Mouse (Mus musculus) monocyte, adult 2 months (primary cell): ENCODE measurements at regions not wholly inside any gene's neighbourhood (a gene's known extent, or its start where the extent isn't known, plus 50 kb on each side); places are given as distances from the start of the nearest gene placed in this dataset.

Experiments
- DNase-seq, 2 experiments: peaks; one replicate each; pipeline ENCODE4 v3.0.0; 2022; ENCODE audit warnings: low spot score in 2 of 2, low read depth in 1 of 2

DNA sequence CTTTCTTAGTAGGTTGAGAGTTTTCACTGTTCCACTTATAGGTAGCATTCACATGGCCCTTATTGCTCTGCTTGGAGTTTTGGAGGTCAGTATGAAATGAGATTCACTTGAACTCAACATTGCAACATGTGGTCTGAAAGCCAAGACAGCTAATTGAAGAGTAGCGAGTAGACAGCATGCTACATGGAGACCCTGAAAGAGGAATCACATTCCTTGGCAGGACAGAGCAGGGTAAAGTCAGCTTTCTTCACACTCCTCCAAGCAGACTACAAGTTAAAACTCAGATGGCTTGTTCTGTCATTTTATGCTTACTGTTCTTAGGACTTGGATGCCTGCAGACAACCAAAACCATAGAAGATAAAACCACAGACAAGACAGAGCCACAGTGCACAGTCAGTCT, 91.1 kb upstream of the Rnd3 start:
- no peak for DNase-seq

DNA sequence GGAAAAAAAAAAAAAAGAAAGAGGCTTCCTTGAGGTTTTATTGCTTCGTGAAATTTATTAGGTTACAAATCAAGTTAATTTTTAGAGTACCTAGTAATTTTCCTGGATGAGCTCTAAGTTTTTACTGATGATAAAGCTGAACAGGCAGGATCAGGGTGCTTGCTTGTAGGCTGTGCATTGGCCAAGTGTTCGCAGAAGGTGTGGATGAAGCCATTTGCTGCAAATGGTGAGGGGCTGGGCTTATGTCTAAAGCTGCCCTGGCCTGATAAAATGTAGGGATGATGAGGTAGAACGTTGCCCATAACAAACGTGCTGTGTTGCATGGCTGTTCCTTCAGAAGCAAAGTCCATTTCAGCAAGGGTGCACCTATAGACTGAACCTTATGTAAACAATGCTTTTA, 90.1 kb upstream of the Rnd3 start:
- DNase-seq = no peak

DNA sequence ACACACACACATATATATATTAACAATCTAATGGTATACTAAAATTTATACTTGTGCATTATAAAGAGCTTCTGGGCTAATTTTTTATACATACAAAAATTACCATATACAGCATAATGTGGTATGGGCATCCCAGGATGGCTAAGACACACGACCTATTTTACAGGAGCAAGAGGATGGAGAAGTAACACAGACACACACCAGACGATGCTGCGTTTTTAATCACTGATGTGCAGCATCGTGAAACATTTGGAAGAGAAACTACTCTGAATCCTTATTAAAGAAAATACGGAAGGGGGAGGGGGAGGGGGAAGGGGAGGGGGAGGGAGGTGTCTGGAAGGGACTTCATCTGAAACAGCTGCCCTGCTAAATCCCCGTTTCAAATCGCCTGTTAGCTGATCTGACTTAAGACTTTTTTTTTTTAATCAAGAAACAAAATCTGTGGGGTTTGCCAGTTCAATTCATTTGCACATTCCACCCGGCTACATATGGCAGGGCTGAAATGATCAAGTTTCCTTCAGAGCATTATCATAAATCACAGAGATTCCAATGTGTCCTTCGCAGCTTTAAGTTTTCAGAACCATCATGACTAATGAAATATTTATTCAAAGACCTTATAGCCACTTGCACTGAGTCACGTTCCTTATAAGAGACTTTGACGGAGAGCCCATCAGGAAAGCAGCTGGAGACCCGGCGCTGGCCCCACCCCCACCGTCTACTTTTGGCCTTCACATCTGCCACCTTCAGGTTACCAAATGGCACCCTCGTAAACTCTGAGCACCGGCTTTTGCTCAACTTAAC, 89.4 kb upstream of the Rnd3 start:
- no peak for DNase-seq

DNA sequence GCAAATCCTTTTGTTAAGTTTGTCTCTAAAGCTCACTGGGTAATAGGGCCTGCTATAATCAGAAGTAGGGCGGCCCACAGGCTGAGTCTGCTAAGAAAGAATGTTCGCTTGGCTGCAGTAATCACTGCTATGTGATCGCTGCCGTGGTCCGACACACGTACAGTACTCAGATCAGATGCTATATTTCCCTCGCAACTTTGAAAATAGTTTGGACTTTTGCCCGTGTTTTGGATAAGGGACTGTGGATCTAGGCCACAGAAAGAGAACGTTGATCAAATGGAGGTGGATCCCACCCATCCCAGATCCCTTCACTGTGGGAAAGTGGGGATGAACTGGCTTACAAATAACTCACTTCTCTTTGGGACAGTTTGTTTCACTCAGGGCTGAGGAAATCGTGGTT, 88.5 kb upstream of the Rnd3 start:
- no peak for DNase-seq

- DNase-seq = no peak
Measured at GRCm38 (mm10) chr2:51236852-51237251, 87.9 kb upstream of the Rnd3 start.

DNA sequence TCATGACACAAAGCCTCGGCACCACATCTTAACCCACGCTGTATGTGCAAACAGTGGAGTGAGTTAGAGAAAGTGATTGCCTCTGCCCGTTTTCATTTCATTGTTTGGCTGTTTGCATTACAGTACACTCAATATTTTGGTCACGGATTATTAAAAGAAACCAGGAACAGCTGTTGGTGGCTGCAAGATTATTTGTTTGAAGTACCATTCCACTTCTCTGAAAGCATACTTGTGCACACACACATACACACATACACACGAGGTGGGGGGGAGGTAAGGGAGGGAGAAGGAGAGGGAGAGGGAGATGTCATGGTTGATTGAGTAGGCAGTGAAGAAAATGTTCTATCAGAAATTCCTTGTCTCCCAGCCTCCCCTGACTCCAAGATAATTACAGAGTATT, 85.5 kb upstream of the Rnd3 start:
- no peak for DNase-seq

DNA sequence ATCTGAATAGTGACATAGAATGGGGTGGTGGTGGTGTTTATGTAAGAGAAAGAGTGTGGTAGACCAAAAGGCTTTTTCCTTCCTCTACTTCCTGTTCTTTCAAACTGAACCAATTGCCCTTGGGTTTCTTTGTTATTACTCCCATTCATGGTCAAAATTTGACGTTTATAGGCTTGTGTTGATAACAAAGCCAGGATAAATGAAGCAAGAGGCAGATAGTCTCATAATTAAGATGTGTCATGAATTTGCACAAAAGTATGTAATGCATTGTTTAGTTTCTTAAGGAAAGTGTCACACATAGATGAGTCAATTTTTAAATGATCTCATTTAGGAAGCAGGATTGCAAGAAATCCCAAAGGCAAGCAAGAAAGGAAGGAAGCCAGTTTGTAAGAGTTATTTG, 73.9 kb upstream of the Rnd3 start:
- no peak for DNase-seq

- no peak for DNase-seq
Measured at GRCm38 (mm10) chr2:51219714-51220113, 70.8 kb upstream of the Rnd3 start.

DNA sequence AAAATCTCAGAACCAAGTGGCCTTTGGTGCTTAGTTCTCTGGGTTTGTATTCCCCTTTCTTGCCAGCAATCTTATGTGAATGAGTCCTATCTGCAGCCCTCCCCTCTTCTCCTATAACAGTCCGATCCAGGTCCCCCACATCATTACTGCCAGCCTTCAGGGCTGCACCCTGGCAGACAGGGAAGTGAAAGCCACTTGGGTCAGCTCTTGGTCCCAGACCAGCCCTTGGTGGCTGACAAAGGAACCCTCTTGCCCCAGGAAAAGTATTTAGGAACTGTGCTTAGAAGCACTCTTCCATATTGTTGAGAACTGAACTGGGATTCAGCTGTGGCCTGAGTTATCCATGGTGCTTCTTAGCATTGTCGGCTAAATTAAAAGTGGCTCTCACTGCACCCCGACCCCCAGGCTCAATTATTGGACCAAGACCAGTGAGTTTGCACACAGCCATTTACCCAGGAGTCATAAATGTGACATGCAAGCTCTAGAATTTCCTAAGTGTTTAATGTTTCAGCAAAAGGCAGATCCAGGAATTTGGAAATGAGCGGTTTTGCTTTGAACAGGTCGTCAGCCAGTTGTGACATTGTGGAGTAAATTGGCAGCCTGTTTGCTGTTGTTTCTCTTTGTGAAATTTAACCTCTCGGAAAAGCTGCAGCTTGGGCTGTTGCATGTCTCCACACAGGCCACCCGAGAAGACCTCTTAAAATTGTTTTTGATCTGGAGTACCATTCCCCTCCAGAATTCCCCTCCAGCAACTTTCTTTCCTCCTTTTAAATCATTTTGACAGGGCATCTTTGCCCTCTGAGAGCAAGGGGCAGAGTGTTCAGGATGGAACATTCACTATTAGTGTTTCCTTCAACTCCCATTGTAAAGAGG, 58.5 kb upstream of the Rnd3 start:
- DNase-seq = no peak

- DNase-seq = no peak
Measured at GRCm38 (mm10) chr2:51206332-51206731, 57.4 kb upstream of the Rnd3 start.
